ENCODE assay signal across 24 mouse cellular contexts in the genomic region with DNA sequence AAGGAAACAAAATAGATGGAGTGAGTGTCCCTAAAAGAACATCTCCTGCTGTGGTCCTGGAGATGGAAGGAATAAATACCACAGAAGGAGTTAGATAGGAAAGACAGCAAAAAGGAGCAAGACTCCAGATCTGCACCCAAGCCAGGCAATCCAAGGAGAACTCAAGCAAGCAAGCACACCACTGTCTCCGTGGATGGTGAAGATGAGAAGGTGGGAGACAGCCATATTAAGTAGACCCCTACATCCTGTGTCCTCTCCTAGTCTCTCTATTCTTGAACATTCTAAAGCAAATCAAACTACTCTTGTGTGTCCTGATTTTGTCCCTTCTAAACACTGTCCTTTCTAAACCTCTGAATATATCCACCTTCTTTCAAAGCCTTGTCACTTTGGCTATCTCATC. TPM values are rescaled to one million over a fixed set of nuclear protein-coding genes. Genes with fewer than 3 reads are reported as not detected.
"Had no signal": no experiment of that assay in that cellular context is flagged by ENCODE, and none has a peak within 500 bp of the region (broad histone marks: within the 10 kb centered on the region; RNA-seq: fewer than 3 reads in every experiment).

No protein-coding gene starts in this region.

- DNase-seq: kidney, adult 11 months; kidney, adult 18-20 months; kidney, adult 8-10 months; kidney, adult 9 months; layer of hippocampus, adult 9-11 months; layer of hippocampus, postnatal 36 days had no signal

- ATAC-seq: hindbrain, embryonic 16.5 days; hindbrain, postnatal 0 days; intestine, embryonic 15.5 days; intestine, embryonic 16.5 days; intestine, postnatal 0 days had no signal

- H3K9ac ChIP-seq: heart, embryonic 12.5 days; heart, embryonic 15.5 days; hindbrain, embryonic 12.5 days; hindbrain, embryonic 13.5 days; hindbrain, embryonic 14.5 days; hindbrain, embryonic 15.5 days; intestine, embryonic 15.5 days; kidney, embryonic 15.5 days had no signal

- H3K4me3 ChIP-seq: heart, embryonic 10.5 days; heart, embryonic 12.5 days; heart, embryonic 15.5 days; hindbrain, embryonic 10.5 days; hindbrain, embryonic 12.5 days; hindbrain, embryonic 13.5 days; hindbrain, embryonic 15.5 days; intestine, embryonic 15.5 days; kidney, embryonic 15.5 days; layer of hippocampus, adult 2 months; left cerebral cortex, adult 2 months had no signal

- H3K4me2 ChIP-seq: heart, embryonic 15.5 days; hindbrain, embryonic 12.5 days; hindbrain, embryonic 13.5 days; hindbrain, embryonic 14.5 days; hindbrain, embryonic 15.5 days; intestine, embryonic 15.5 days; kidney, embryonic 15.5 days had no signal

- H3K27me3 ChIP-seq: heart, embryonic 12.5 days; heart, embryonic 15.5 days; hindbrain, embryonic 15.5 days; intestine, embryonic 15.5 days; kidney, embryonic 15.5 days had no signal

- H3K27ac ChIP-seq: heart, embryonic 15.5 days; hindbrain, embryonic 10.5 days; hindbrain, embryonic 12.5 days; hindbrain, embryonic 13.5 days; hindbrain, embryonic 14.5 days; hindbrain, embryonic 15.5 days; hindbrain, postnatal 0 days; intestine, embryonic 15.5 days; kidney, embryonic 15.5 days; kidney, postnatal 0 days; layer of hippocampus, adult 2 months; left cerebral cortex, adult 2 months had no signal

- H3K9me3 ChIP-seq: heart, embryonic 10.5 days; heart, embryonic 12.5 days; heart, embryonic 15.5 days; hindbrain, embryonic 10.5 days; hindbrain, embryonic 12.5 days; hindbrain, embryonic 13.5 days; hindbrain, embryonic 15.5 days; intestine, embryonic 15.5 days; kidney, embryonic 15.5 days had no signal

- H3K36me3 ChIP-seq: heart, embryonic 10.5 days; heart, embryonic 12.5 days; heart, embryonic 15.5 days; hindbrain, embryonic 10.5 days; hindbrain, embryonic 12.5 days; hindbrain, embryonic 15.5 days; intestine, embryonic 15.5 days; kidney, embryonic 15.5 days had no signal

RNA-seq across cellular contexts. Expression of a gene that starts 19.1 kb away (rescaled TPM):
- polyA plus RNA-seq: inflammation-experienced regulatory T-cells, adult 6 months had no signal
